Mouse (Mus musculus) cerebellum, adult 2 months (tissue): ENCODE data around the gene 1700003F12Rik.

Source experiments
- CTCF ChIP-seq: fragments of 200-500 bp; IDR thresholded peaks from 2 replicates; pipeline ENCODE4 v1.5.1; 2011; ENCODE audit warnings: low read depth, mild to moderate bottlenecking, control low read depth, low read length, moderate library complexity, borderline replicate concordance; ENCODE audit not compliant: insufficient read depth
- POLR2A ChIP-seq: fragments of 200-500 bp; IDR thresholded peaks from 2 replicates; pipeline ENCODE4 v1.6.1; 2011; ENCODE audit warnings: low read length, control low read depth, borderline replicate concordance; ENCODE audit not compliant: insufficient read depth

DNA sequence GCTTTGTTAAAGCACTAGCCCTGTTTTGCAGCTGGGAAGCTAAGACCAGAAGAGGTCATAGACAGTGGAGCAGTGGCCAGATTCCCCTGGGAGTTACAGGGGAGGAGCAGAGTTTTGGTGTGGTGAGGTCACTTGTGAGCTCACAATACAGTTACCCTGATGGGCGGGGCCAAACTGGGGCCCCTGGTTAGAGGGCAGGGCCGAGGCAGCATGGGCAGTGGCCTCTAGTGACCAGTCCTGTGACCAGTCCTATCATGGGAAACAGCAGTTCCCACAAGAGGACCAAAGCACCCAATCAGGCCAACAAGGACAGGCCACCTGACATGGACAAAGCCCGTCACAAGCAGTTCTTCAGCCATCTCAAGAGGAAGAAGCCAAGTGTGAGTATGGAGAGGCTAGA is 1.8 kb downstream of the 1700003F12Rik start:
- TF ChIP-seq CTCF (no peak), POLR2A (no peak)
